Mouse (Mus musculus) spleen, adult 2 months (tissue): ENCODE data around the gene Rxrb.
A peak's percentile ranks its signal among the peaks of the same experiment; 100 is the strongest.

Experiments
- CTCF ChIP-seq: fragments of 200-500 bp; IDR thresholded peaks from 2 replicates; pipeline ENCODE4 v1.5.1; 2011; ENCODE audit warnings: mild to moderate bottlenecking, inconsistent platforms; ENCODE audit not compliant: insufficient read depth, insufficient read length, insufficient replicate concordance; ENCODE audit errors: extremely low read depth
- POLR2A ChIP-seq: fragments of 200-500 bp; IDR thresholded peaks from 2 replicates; pipeline ENCODE4 v1.6.1; 2011; ENCODE audit warnings: low read depth, low read length, inconsistent platforms

- peak; percentile 100 for TF ChIP-seq POLR2A
- no peak for TF ChIP-seq CTCF
These were observed 31.5 kb upstream of the Rxrb start, which contains the start of gene H2-K1 for GRCm38 (mm10) chr17:34000150-34000537.
